Mouse (Mus musculus): ENCODE data around the gene Crybg1.
"Not testable (repeated sequence)": the region's sequence is repeated elsewhere in the genome, so short reads cannot be mapped to it uniquely, and the experiment has no call there.

Gene Crybg1

GRCm38 (mm10) chr10:43980080-43980479, 168.6 kb downstream of the Crybg1 start:
- in situ Hi-C loops (cut with MboI, MseI), result no loop called here

- in situ Hi-C loops (cut with MboI, MseI), result no loop called here
Observed at GRCm38 (mm10) chr10:43977353-43977752, 171.3 kb downstream of the Crybg1 start.

- in situ Hi-C loops (cut with MboI, MseI), result no loop called here
Observed at GRCm38 (mm10) chr10:43973244-43973643, 175.4 kb downstream of the Crybg1 start.

- in situ Hi-C loops (cut with MboI, MseI), result no loop called here
Observed at GRCm38 (mm10) chr10:43964943-43965342, 183.7 kb downstream of the Crybg1 start.

GRCm38 (mm10) chr10:43953942-43954341, 194.7 kb downstream of the Crybg1 start:
- in situ Hi-C loops (cut with MboI, MseI), result loop anchor here (10.0 kb wide), 1 partner anchor 191 kb away; the partner anchor contains the start of gene Crybg1

GRCm38 (mm10) chr10:43945435-43945834, 203.2 kb downstream of the Crybg1 start:
- in situ Hi-C loops (cut with MboI, MseI), result no loop called here

- in situ Hi-C loops (cut with MboI, MseI), result no loop called here
Observed at GRCm38 (mm10) chr10:43943736-43944135, 204.9 kb downstream of the Crybg1 start.

GRCm38 (mm10) chr10:43939136-43939662, 209.5 kb downstream of the Crybg1 start:
- in situ Hi-C loops (cut with MboI, MseI), result no loop called here

GRCm38 (mm10) chr10:43928596-43928995, 220.1 kb downstream of the Crybg1 start:
- in situ Hi-C loops (cut with MboI, MseI), result no loop called here

GRCm38 (mm10) chr10:43927736-43928135, 220.9 kb downstream of the Crybg1 start:
- in situ Hi-C loops (cut with MboI, MseI), result no loop called here

GRCm38 (mm10) chr10:43925776-43926175, 222.9 kb downstream of the Crybg1 start:
- in situ Hi-C loops (cut with MboI, MseI), result not testable (repeated sequence)

- in situ Hi-C loops (cut with MboI, MseI), result no loop called here
Observed at GRCm38 (mm10) chr10:43923096-43923495, 225.6 kb downstream of the Crybg1 start.

GRCm38 (mm10) chr10:43918696-43919608, 229.7 kb downstream of the Crybg1 start:
- in situ Hi-C loops (cut with MboI, MseI), result loop anchor here (5.0 kb wide), 1 partner anchor 342 kb away; the partner anchor contains the start of gene Cd24a

GRCm38 (mm10) chr10:43916737-43917136, 231.9 kb downstream of the Crybg1 start:
- in situ Hi-C loops (cut with MboI, MseI), result loop anchor here (5.0 kb wide), 1 partner anchor 339 kb away; the partner anchor contains the start of gene Cd24a

GRCm38 (mm10) chr10:43916181-43916580, 232.5 kb downstream of the Crybg1 start:
- in situ Hi-C loops (cut with MboI, MseI), result loop anchor here (5.0 kb wide), 1 partner anchor 339 kb away; the partner anchor contains the start of gene Cd24a

- in situ Hi-C loops (cut with MboI, MseI), result no loop called here
Observed at GRCm38 (mm10) chr10:43912236-43912635, 236.4 kb downstream of the Crybg1 start.

- in situ Hi-C loops (cut with MboI, MseI), result no loop called here
Observed at GRCm38 (mm10) chr10:43910873-43911142, 237.8 kb downstream of the Crybg1 start.

- in situ Hi-C loops (cut with MboI, MseI), result no loop called here
Observed at GRCm38 (mm10) chr10:43910032-43910872, 238.4 kb downstream of the Crybg1 start.

GRCm38 (mm10) chr10:43904569-43904968, 244.1 kb downstream of the Crybg1 start:
- in situ Hi-C loops (cut with MboI, MseI), result no loop called here

- in situ Hi-C loops (cut with MboI, MseI), result no loop called here
Observed at GRCm38 (mm10) chr10:43901578-43902194, 247.0 kb downstream of the Crybg1 start, which contains the start of the genes Qrsl1 and Rtn4ip1. Qrsl1 (minus strand) TSS chr10:43901745. Rtn4ip1 (plus strand) TSS chr10:43901807.

- in situ Hi-C loops (cut with MboI, MseI), result no loop called here
Observed at GRCm38 (mm10) chr10:43900883-43901570, 247.6 kb downstream of the Crybg1 start.

Measured in regulatory T cell (primary cell).